Mouse (Mus musculus) E14TG2a.4 (cell line): ENCODE data around the gene Nid1.

ENCODE experiments used
- CTCF ChIP-seq: conservative IDR thresholded peaks from 2 replicates; pipeline ENCODE4 v1.5.1; 2014; ENCODE audit warnings: low read length
- POU5F1 ChIP-seq: IDR thresholded peaks from 2 replicates; pipeline ENCODE4 v1.6.1; 2014; ENCODE audit warnings: low read length, borderline replicate concordance

DNA sequence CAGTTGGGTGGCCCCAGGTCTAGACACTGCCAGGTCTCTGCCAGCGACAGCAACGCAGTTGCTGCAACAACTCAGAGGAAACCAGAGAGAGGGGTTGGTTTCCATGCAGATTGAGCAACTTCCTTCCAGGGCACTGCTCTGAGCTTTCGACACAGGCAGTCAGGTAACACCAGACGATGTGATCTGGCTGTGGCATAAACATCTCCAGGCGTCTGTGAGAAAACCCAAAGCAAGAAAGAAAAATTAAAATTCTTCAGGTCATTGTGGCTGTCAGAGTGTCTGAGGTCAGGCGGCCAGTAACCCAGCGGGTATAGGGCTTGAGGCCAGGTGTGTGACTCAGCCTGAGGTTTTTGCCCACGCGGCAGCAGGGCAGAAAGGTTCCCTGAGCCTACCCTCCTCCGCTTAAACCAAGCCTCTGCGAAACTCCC is 91.8 kb downstream of the Nid1 start:
- TF ChIP-seq CTCF (no peak), POU5F1 (no peak)
